Mouse (Mus musculus) cerebellum, adult 2 months (tissue): ENCODE results near the gene Peli2. TPM values are rescaled to one million over a fixed set of nuclear protein-coding genes. Genes with fewer than 3 reads are reported as not detected.

Experiments
- DNase-seq, 2 experiments: peaks; one replicate each; pipeline ENCODE4 v3.0.0; 2021
- H3K27ac ChIP-seq: fragments of 200-500 bp; 2 replicates; pipeline ENCODE4 v1.5.1; 2012; ENCODE audit warnings: low read length, control low read depth, inconsistent platforms; ENCODE audit not compliant: insufficient read depth
- H3K27me3 ChIP-seq: fragments of 200-500 bp; 2 replicates; pipeline ENCODE4 v1.6.1; 2012; ENCODE audit warnings: inconsistent platforms, mild to moderate bottlenecking, low read length, moderate library complexity; ENCODE audit not compliant: control insufficient read depth, insufficient read depth
- H3K4me1 ChIP-seq: fragments of 200-500 bp; 2 replicates; pipeline ENCODE4 v1.6.1; 2011; ENCODE audit warnings: low read length; ENCODE audit not compliant: control insufficient read depth, insufficient read depth
- H3K4me3 ChIP-seq: fragments of 200-500 bp; replicated peaks from 2 replicates; pipeline ENCODE3; 2011; ENCODE audit warnings: mild to moderate bottlenecking, low read depth, low read length, control low read depth; ENCODE audit not compliant: insufficient read depth
- CTCF ChIP-seq: fragments of 200-500 bp; IDR thresholded peaks from 2 replicates; pipeline ENCODE4 v1.5.1; 2011; ENCODE audit warnings: low read depth, mild to moderate bottlenecking, control low read depth, low read length, moderate library complexity, borderline replicate concordance; ENCODE audit not compliant: insufficient read depth
- POLR2A ChIP-seq: fragments of 200-500 bp; IDR thresholded peaks from 2 replicates; pipeline ENCODE4 v1.6.1; 2011; ENCODE audit warnings: low read length, control low read depth, borderline replicate concordance; ENCODE audit not compliant: insufficient read depth
- WGBS: fragments of 180-500 bp; shearing (Covaris S2); methylation state at CpG from one replicate; pipeline ENCODE4 v1.1.7; 2018; 5-methylcytosine and 5-hydroxymethylcytosine counted together
- polyA plus RNA-seq: library from polyadenylated mRNA; depleted of rRNA; stranded (reverse); fragments of >200 nt; gene quantifications from 2 replicates; pipeline ENCODE4 v1.2.3, GENCODE M21; 2012

Gene Peli2
- polyA plus RNA-seq, 1 experiment = 28.5 TPM

- Histone ChIP-seq H3K27me3 (no peaks in the 10 kb centered on the region), H3K27ac (peak overlapping the region; percentile 63), H3K4me1 (peaks cover 35% of the 10 kb centered on the region), H3K4me3 (no peak overlapping the region)
- peak in 1 of 2 experiments; percentile 32 for DNase-seq
- no peak for TF ChIP-seq POLR2A
- no peak for TF ChIP-seq CTCF
- 36% methylated on average over 12 of the region's 12 CpGs for WGBS
These were observed 87.4 kb downstream of the Peli2 start for GRCm38 (mm10) chr14:48207746-48208640.

- TF ChIP-seq CTCF (no peak), POLR2A (no peak)
- peaks cover 38% of the 10 kb centered on the region for H3K4me1 ChIP-seq
- no peaks in the 10 kb centered on the region for H3K27me3 ChIP-seq
- no peak overlapping the region for H3K27ac ChIP-seq
- WGBS = 84% methylated on average over 5 of the region's 5 CpGs
- DNase-seq = no peak
- H3K4me3 ChIP-seq = no peak overlapping the region
These were observed 88.8 kb downstream of the Peli2 start for GRCm38 (mm10) chr14:48209436-48209835.

DNA sequence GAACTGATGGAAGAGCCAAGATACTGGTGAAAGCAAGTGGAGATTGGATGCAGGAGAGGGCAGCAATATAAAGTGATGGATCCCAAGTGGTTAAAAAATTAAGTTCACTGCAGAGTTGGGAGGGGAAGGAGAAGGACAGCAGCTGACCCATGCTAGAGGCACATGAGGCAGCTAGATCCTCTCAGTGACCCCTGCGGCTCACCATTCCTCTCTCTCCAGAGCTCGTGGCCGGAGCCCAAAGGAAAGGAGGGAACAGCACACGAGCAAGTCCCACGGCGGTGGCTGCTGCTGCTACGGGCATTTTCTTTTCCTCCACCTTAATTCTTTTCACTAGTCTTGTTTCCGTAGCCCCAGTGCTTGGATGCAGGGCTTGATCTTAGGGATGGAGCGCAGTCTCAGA, 89.5 kb downstream of the Peli2 start:
- no peaks in the 10 kb centered on the region for H3K27me3 ChIP-seq
- H3K4me1 ChIP-seq = peaks cover 38% of the 10 kb centered on the region
- WGBS = 28% methylated on average over 9 of the region's 9 CpGs
- H3K4me3 ChIP-seq = no peak overlapping the region
- H3K27ac ChIP-seq = no peak overlapping the region
- TF ChIP-seq POLR2A (no peak), CTCF (no peak)
- peak; percentile 43 to 57 for DNase-seq

DNA sequence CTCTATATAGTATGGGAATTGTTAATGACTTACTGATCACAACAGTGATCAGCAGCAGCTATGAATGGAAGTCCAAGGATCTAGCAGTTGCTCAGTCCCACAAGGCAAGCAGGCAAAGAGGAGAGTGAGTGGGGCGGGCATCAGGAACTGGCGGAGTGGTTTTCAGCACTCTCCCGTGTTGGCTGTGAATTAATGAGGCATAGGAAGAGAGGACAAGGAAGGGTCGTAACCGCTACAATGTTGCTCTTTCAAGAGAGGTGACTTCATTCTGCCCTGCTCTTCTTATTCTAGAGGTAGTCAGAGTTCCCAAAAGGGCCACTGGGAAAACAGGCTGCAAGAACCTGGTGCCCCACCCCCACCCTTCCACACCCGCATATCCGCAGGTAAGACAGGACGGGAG, 90.9 kb downstream of the Peli2 start:
- 89% methylated on average over 8 of the region's 8 CpGs for WGBS
- no peak overlapping the region for H3K27ac ChIP-seq
- peaks cover 38% of the 10 kb centered on the region for H3K4me1 ChIP-seq
- no peak for DNase-seq
- no peak overlapping the region for H3K4me3 ChIP-seq
- no peaks in the 10 kb centered on the region for H3K27me3 ChIP-seq
- no peak for TF ChIP-seq CTCF
- no peak for TF ChIP-seq POLR2A

- H3K4me3 ChIP-seq = no peak overlapping the region
- no peak for DNase-seq
- H3K27ac ChIP-seq = no peak overlapping the region
- TF ChIP-seq CTCF = no peak
- TF ChIP-seq POLR2A = no peak
- H3K27me3 ChIP-seq = no peaks in the 10 kb centered on the region
- WGBS = 78% methylated on average over 11 of the region's 11 CpGs
- H3K4me1 ChIP-seq = peaks cover 31% of the 10 kb centered on the region
These were observed 92.2 kb downstream of the Peli2 start for GRCm38 (mm10) chr14:48212839-48213238.

DNA sequence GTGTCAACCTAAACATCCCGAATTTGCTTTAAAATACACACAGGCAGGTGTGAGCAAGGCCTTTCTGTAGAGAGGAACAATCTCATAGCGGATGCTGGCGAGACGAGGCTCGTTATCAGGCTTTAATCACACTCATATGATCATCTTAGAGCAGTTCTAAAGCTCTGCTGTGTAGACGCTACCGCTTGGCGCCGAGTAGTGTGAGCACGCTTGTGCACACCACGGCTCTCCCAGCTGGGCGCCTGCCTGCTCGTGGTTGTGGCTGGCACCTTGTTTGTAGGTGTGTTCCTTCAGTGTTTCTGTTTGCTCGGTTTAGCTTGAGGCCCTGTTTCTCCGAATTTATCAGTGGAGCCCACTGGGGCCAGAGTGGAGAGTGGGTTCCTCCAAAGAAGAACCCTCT, 93.0 kb downstream of the Peli2 start:
- Histone ChIP-seq H3K27me3 (no peaks in the 10 kb centered on the region), H3K4me3 (no peak overlapping the region), H3K4me1 (peaks cover 24% of the 10 kb centered on the region), H3K27ac (no peak overlapping the region)
- WGBS = 41% methylated on average over 15 of the region's 15 CpGs
- TF ChIP-seq POLR2A = no peak
- TF ChIP-seq CTCF = no peak
- no peak for DNase-seq

- TF ChIP-seq CTCF = no peak
- TF ChIP-seq POLR2A = no peak
- H3K4me3 ChIP-seq = no peak overlapping the region
- WGBS = 95% methylated on average over 9 of the region's 9 CpGs
- DNase-seq = no peak
- H3K4me1 ChIP-seq = peaks cover 42% of the 10 kb centered on the region
- H3K27me3 ChIP-seq = no peaks in the 10 kb centered on the region
- no peak overlapping the region for H3K27ac ChIP-seq
These were observed 101.4 kb downstream of the Peli2 start for GRCm38 (mm10) chr14:48222051-48222450.

DNA sequence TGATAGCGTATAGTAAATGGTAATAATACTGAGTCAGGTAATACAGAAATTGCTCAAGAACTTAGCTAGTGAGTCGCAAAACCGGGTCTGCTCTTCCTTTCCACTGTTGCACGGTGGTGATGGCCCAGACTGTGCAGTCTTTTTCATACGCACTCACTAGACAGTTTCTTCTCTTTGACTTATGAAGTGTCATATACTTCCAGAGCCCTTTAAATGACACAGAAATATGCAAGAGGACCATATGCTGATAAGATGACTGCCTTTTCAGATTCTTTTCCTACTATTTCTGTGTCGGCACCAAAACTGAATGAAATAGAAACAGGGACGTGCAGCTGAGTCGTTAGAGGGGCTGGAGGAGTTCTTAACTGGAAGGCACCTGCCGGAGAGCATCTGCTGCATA, 102.1 kb downstream of the Peli2 start:
- Histone ChIP-seq H3K4me3 (no peak overlapping the region), H3K27ac (no peak overlapping the region), H3K27me3 (no peaks in the 10 kb centered on the region), H3K4me1 (peaks cover 43% of the 10 kb centered on the region)
- no peak for DNase-seq
- 73% methylated on average over 9 of the region's 9 CpGs for WGBS
- TF ChIP-seq CTCF (no peak), POLR2A (no peak)
